Mouse (Mus musculus) c-Kit-negative CD71-positive TER-119-positive erythroid progenitor cells, embryonic 14.5 days (primary cell): ENCODE results near the gene Slc51b.

Experiments used
- DNase-seq: peaks from one replicate; pipeline ENCODE4 v3.0.0-alpha.2; 2013; ENCODE audit warnings: low read depth, low spot score

Slc51b gene

GRCm38 (mm10) chr9:65372449-65372848 lies 50.3 kb downstream of the Slc51b start:
- no peak for DNase-seq

GRCm38 (mm10) chr9:65371756-65372155 lies 51.0 kb downstream of the Slc51b start:
- no peak for DNase-seq

GRCm38 (mm10) chr9:65365721-65366120 lies 57.0 kb downstream of the Slc51b start:
- no peak for DNase-seq

GRCm38 (mm10) chr9:65363684-65364083 lies 59.1 kb downstream of the Slc51b start:
- DNase-seq, result no peak
